Mouse (Mus musculus) ES-E14 (cell line): ENCODE measurements at regions not wholly inside any gene's neighbourhood (a gene's known extent, or its start where the extent isn't known, plus 50 kb on each side); places are given as distances from the start of the nearest gene placed in this dataset.

Experiments used
- CHD2 ChIP-seq: IDR thresholded peaks from 2 replicates; pipeline ENCODE4 v1.6.1; 2014; ENCODE audit warnings: mild to moderate bottlenecking, low read depth, low read length, inconsistent platforms
- HCFC1 ChIP-seq: IDR thresholded peaks from 2 replicates; pipeline ENCODE4 v1.6.1; 2012; ENCODE audit warnings: low read length, inconsistent platforms, borderline replicate concordance; ENCODE audit not compliant: insufficient read depth
- MAFK ChIP-seq: IDR thresholded peaks from 2 replicates; pipeline ENCODE4 v1.6.1; 2014; ENCODE audit warnings: mild to moderate bottlenecking, low read depth, low read length, inconsistent platforms; ENCODE audit not compliant: insufficient read depth
- ZC3H11A ChIP-seq: IDR thresholded peaks from 2 replicates; pipeline ENCODE4 v1.6.1; 2012; ENCODE audit warnings: low read depth, mild to moderate bottlenecking, inconsistent platforms, low read length, borderline replicate concordance
- ZNF384 ChIP-seq: IDR thresholded peaks from 2 replicates; pipeline ENCODE4 v1.6.1; 2012; ENCODE audit warnings: low read depth, low read length, inconsistent platforms

DNA sequence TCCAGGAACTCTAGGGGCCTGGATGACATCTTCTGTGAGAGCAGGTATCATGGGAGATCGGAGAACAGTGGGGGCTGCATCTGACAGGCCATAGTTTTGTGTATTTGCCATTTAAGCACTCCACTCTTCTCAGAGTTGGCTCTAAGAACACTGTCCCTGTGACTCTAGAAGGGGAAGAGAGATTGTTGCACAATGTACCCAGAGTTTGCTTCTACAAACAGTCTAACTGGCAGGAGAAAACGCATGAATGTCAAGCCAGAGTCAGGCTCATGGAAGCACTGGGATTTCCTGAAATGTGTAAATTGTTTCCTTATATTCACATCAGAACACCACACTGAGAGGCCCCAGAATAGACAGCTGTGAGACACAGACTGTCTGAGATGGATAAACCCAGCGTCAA lies 87.2 kb downstream of the Kbtbd8 start:
- TF ChIP-seq MAFK (no peak), ZC3H11A (no peak), ZNF384 (no peak), CHD2 (no peak), HCFC1 (no peak)
